Mouse (Mus musculus) naive thymus-derived CD4-positive, alpha-beta T cell, adult 2 months (primary cell): ENCODE data around the gene Ahsg.
"Not testable (repeated sequence)": the region's sequence is repeated elsewhere in the genome, so short reads cannot be mapped to it uniquely, and the experiment has no call there.

Experiments used
- DNase-seq: peaks from one replicate; pipeline ENCODE4 v3.0.0-alpha.2; 2011; ENCODE audit warnings: low read depth

Gene Ahsg

DNA sequence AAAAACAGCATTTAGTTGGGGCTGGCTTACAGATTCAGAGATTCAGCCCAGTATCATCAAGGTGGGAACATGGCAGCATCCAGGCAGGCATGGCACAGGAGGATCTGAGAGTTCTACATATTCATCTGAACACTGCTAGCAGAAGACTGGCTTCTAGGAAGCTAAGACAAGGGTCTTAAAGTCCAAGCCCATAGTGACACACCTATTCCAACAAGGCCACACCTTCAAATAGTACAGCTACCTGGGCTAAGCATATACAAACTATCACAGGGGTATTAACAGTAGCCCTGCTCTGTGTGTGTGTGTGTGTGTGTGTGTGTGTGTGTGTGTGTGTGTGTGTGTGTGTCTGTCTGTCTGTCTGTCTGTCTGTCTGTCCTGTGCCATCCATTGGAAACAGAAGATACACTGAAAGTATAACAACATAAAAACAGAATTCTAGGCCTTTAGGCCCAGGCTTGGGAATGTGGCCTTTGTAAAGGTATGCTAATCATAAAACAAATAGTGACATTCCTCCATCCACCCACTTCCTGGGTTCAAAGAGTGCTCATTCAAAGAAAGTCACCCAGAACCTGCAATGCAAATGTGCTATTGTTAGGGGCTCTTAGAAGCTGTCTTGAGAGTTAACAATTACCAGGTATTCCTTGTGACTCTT is 50.9 kb downstream of the Ahsg start:
- DNase-seq, result not testable (repeated sequence)

DNA sequence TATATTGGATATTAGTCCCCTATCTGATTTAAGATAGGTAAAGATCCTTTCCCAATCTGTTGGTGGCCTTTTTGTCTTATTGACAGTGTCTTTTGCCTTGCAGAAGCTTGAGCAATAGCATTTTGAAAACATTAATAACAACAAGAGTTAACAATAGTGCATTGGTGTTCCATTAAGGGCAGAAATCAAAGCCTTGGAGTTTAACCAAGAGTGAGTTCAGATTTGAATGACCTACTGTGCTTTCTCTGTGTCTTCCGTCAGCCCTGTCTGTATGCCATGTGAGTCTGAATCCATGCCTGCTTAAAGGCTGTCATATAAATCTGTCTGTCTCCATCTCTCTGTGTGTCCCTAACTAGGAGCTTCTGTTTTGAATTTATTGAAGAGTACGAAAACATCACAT is 56.3 kb downstream of the Ahsg start:
- no peak for DNase-seq
